Mouse (Mus musculus): ENCODE data around the gene Zfp568.

Zfp568 gene

DNA sequence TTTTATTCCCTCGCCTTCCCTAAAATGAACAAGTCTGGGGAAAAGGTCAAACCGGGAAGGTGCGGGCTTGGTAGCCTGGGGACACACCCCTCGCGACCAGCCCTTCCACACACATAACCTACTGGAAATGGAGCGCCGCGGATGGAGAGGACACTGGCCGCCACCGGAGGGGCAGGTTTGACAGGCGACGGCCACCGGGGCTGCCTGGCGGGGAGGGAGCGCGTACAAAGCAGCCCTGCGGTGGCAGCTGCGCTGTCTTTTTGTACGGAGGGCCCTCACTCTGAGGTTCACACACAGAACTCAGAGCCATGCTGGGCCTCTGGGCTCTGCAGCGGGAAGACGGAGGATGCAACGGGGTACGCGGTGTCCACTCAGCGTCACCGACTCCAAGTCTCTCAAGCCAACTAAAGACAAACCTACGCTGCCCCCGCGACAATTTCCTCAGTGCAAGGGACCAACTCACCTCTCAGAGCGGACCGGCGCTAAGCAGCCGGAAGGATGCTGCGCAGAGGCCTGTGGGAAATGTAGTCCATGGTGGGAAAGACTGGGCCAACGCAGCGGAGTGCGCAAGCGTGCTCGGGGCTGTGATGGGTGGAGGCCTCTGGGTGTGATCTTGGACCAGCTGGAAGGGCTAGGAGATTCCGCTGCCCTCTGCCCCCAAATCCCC is 67.3 kb downstream of the Zfp568 start, which contains the start of gene Zfp14:
TSS of gene Zfp14 (minus strand) at position 499 of the 667 bp plus-strand sequence.
- peak; percentile 90 to 91 for DNase-seq (ENCODE audit: low spot score in 2 of 2)

DNA sequence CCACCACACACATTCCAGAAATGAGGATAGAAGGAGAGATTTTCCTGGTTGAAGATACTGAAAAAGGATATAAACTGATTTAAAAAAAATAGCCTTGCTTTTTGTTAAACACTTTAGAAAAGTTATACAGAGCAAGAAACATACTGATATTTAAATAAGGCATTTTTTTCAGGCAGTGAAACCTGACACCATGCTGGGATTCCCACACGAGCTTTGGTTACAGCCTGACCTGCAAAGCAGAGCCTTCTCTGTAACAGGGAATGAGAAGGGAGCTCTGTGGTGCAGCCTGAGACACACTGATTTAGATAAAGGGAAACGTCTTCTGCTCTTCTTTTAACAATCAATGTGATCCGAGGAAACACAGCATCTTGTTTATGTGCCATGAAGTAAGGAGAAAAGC is 69.8 kb downstream of the Zfp568 start:
- no peak for DNase-seq (ENCODE audit: low spot score in 2 of 2)

DNA sequence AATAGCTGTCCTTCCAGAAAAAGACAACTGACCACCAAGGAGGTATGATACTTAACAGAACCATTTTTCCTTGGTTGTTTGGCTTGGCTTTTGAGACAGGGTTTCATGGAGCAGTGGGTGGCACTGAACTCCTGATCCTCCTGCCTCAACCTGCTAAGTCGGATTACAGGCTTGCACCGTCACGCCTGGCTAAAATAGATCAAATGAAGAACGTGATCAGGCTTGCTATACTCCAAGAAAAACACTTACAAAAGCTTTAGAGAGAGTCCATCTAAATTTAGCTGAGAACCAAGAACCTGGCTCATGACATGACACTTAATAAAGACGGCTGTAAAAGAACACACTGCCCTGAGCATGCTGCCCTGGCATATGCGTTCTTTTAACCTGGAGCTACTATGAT is 76.6 kb downstream of the Zfp568 start:
- DNase-seq (ENCODE audit: low spot score in 2 of 2) = no peak

DNA sequence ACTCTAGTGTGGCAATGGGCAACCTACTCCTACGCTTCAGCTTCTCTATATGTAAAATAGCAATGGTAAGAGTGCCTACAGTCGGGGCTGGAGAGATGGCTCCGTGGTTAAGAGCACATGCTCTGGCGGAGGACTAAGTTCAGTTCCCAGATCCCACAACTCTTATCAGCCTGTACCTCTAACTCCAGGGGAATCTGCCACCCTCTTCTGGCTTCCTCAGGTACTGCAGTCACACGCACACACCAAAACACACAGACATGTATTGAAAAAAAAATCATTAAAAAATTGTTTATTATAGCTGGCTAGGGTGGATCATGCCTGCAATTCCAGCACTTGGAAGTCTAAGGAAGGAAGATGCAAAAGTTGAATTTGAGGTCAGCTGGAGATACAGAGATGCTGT is 78.7 kb downstream of the Zfp568 start:
- no peak for DNase-seq (ENCODE audit: low spot score in 2 of 2)

DNA sequence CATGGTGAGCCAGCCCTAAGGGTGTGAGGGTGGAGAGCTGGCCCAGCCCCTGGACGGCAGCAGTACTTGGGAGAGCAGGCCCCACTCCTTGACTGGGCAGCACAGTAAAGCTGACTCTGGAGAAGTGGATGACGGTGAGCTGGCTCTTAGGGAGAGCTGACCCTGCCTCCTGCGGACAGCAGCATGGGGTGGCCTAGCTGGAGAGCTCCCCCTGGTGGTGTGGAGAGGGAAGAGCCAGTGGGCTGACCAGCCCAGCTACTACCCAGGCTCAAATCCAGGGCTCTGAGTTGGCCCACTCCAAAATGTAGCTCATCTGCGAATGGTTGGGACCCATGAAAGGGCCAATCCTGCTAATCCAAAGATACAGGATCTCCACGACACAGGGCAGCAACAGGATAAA is 80.9 kb downstream of the Zfp568 start:
- DNase-seq (ENCODE audit: low spot score in 2 of 2) = no peak

DNA sequence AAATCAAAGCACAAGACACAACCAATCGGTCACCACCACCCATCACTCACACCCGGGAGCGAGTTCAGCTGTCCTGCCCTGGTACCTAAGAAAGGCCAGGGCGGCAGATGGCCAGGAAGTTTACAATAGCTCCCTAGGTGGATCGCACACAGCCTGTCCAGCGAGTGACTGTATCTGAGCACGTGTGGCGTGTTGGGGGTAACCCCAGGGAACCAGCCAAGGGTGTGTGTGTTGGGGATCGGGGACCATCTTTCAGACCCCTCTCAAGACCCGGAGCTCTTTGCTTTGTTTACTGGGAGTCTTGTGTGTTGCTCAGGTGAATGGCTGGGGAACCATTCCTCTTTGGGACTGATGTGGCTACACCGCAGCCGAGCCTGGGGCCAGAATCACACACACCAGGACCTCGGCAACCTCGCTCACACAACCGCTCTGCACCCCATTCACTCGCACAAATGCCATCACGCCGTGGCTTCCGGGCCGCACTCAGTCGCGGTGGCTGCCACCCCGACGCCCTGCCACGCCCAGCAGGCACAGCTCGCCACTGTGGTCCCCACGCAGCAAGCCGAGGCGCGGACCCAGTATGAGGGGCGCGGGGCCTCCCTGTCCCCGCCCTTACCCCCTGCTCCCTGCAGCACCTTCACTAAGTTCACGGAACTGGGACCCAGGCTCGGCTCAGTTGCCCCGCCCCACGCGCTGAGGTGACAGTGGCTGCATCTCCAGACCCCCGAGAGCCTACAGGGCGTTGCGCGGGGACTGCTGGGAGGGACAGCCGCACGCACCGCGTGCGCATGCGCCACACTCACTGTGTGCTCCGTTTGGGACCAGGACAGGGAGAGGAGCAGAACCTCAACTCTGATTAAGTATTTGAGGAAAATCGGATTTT is 88.6 kb downstream of the Zfp568 start, which contains the start of gene Zfp82:
TSS of gene Zfp82 (minus strand) at position 755 of the 883 bp plus-strand sequence.
- peak; percentile 84 to 86 for DNase-seq (ENCODE audit: low spot score in 2 of 2)
